Mouse (Mus musculus): Measurements from ENCODE around the gene Map3k5.

DNA sequence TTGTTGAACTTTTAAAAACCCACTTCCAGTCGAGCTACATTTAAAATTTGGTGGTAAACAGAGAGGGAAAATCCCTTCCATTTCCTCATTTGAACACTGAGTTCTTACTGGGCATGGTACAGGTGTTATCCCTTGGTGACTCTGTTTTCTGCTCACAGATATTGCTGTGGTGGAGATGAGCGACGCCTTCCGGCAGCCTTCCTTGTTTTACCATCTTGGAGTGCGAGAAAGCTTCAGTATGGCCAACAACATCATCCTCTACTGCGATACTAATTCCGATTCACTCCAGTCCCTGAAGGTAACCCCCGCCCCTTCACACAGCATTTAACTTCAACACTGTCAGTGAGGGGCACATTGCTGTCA, 66.1 kb downstream of the Map3k5 start:
- TF ChIP-seq CTCF (conservative IDR thresholded peaks at IDR 0.05; ENCODE audit: insufficient read depth, insufficient read length, low read depth, low read length) (no peak), POLR2A (IDR thresholded peaks at IDR 0.05; ENCODE audit: low read depth, low read length) (no peak)
